In the genomic region with DNA sequence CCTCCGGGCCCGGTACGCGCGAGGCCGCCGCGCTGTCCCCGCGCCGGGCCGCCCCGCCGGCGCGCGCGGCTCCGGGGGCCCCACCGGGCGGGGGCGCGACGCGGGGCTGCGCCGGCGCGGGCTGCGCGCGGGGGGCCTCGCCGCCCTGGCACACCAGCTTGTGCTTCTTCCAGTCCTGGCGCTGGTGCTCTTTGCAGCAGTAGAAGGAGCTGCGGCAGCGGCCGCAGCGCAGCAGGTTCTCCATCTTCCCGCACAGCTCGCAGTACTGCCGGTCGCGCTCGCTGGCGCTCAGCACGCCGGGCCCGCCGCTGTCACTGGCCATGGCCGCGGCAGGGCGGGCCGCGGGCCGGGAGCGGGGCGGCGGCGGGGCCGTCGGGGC, we compare ENCODE assay signal across 8 mouse cellular contexts. TPM values are rescaled to one million over a fixed set of nuclear protein-coding genes. Genes with fewer than 3 reads are reported as not detected.
DNase-seq lines count a peak whose midpoint lies in the region; ATAC-seq lines count a peak whose summit lies in the region.

No protein-coding gene starts in this region.

- WGBS in kidney, embryonic 15.5 days: under 1% methylated on average over 61 of the region's 62 CpGs
- 4% methylated on average over 58 of the region's 62 CpGs for WGBS in midbrain, embryonic 10.5 days

- H3K36me3 ChIP-seq in kidney, embryonic 15.5 days: 0 out of 2 replicates have a peak, but pooled peaks cover 6% of the 10 kb centered on the region
- peaks cover 17% of the 10 kb centered on the region; the same call in 1 of the 2 replicates for H3K36me3 ChIP-seq in midbrain, embryonic 10.5 days

- H3K27me3 ChIP-seq in kidney, embryonic 15.5 days: no peaks in the 10 kb centered on the region
- H3K27me3 ChIP-seq in midbrain, embryonic 10.5 days (ENCODE audit: low read depth, poor library complexity, severe bottlenecking): no peaks in the 10 kb centered on the region

- no peaks in the 10 kb centered on the region for H3K9me3 ChIP-seq in kidney, embryonic 15.5 days (replicated peaks)
- no peaks in the 10 kb centered on the region for H3K9me3 ChIP-seq in midbrain, embryonic 10.5 days (replicated peaks)

- ATAC-seq in kidney, embryonic 15.5 days (replicated peaks; ENCODE audit: low FRiP score): peak; percentile 43

- H3K4me3 ChIP-seq in kidney, embryonic 15.5 days (replicated peaks): peak overlapping the region; percentile 93
- peak overlapping the region; percentile 95 for H3K4me3 ChIP-seq in midbrain, embryonic 10.5 days

- no peak for DNase-seq in kidney, postnatal 36 days
- DNase-seq in ES-CJ7 (ENCODE audit: low read depth, low spot score): peak; percentile 36
- DNase-seq in cerebellum, postnatal 36 days: peak; percentile 47 to 48
- peak; percentile 45 for DNase-seq in induced T-regulatory cell, adult 2 months (ENCODE audit: low read depth)
- peak; percentile 47 for DNase-seq in midbrain, embryonic 10.5 days (ENCODE audit: low spot score)
- peak; percentile 49 for DNase-seq in thymus, postnatal 25 days
- no peak for DNase-seq in adrenal gland, postnatal 14 days

- peak overlapping the region; percentile 89 for H3K4me2 ChIP-seq in kidney, embryonic 15.5 days

- peaks cover 52% of the 10 kb centered on the region for H3K4me1 ChIP-seq in kidney, embryonic 15.5 days
- peaks cover 51% of the 10 kb centered on the region for H3K4me1 ChIP-seq in midbrain, embryonic 10.5 days

- peak overlapping the region; percentile 82 for H3K9ac ChIP-seq in kidney, embryonic 15.5 days

- H3K27ac ChIP-seq in kidney, embryonic 15.5 days: peak overlapping the region; percentile 97
- peak overlapping the region; percentile 90 for H3K27ac ChIP-seq in midbrain, embryonic 10.5 days (replicated peaks)

RNA-seq across cellular contexts. Expression of a gene that starts 0.4 kb away (rescaled TPM):
- 10.9 and 11.1 TPM in 2 replicates for polyA plus RNA-seq in kidney, embryonic 15.5 days (2015; fragmentation: Nextera tagmentation; extraction: Ambion mirVana)
- 11.9 and 12.3 TPM in 2 replicates for polyA plus RNA-seq in midbrain, embryonic 10.5 days (2016; fragmentation: Nextera tagmentation; extraction: Ambion mirVana)
- 63.4 and 77.1 TPM in 2 replicates for total RNA-seq in adrenal gland, postnatal 14 days (2021)

RNA-seq across cellular contexts. Expression of a gene that starts 51.0 kb away (rescaled TPM):
- polyA plus RNA-seq in kidney, embryonic 15.5 days (2015; fragmentation: Nextera tagmentation; extraction: Ambion mirVana): 9.7 and 10.2 TPM in 2 replicates
- 10.6 and 14.7 TPM in 2 replicates for polyA plus RNA-seq in midbrain, embryonic 10.5 days (2016; fragmentation: Nextera tagmentation; extraction: Ambion mirVana)
- total RNA-seq in adrenal gland, postnatal 14 days (2021): 20.1 and 21.3 TPM in 2 replicates

RNA-seq across cellular contexts. Expression of a gene that starts 51.2 kb away (rescaled TPM):
- 7.6 and 9.0 TPM in 2 replicates for polyA plus RNA-seq in kidney, embryonic 15.5 days (2015; fragmentation: Nextera tagmentation; extraction: Ambion mirVana)
- 8.4 and 9.6 TPM in 2 replicates for polyA plus RNA-seq in midbrain, embryonic 10.5 days (2016; fragmentation: Nextera tagmentation; extraction: Ambion mirVana)
- total RNA-seq in adrenal gland, postnatal 14 days (2021): 21.5 and 23.8 TPM in 2 replicates

Comparison
In these comparisons a context has a peak if more than half of its experiments do, and no peak if none do; other contexts are left out.
1. DNase-seq: peak in ES-CJ7 (single experiment), cerebellum, postnatal 36 days (2 of 2), induced T-regulatory cell, adult 2 months (single experiment), midbrain, embryonic 10.5 days (single experiment) and thymus, postnatal 25 days (single experiment); none in kidney, postnatal 36 days (0 of 2) and adrenal gland, postnatal 14 days (single experiment).